Mouse (Mus musculus) liver, adult (tissue): ENCODE results near the gene E130309D02Rik.

Source experiments
- GATA4 ChIP-seq: IDR thresholded peaks from 2 replicates; pipeline ENCODE4 v1.6.1; 2014; ENCODE audit warnings: mild to moderate bottlenecking, low read length; ENCODE audit not compliant: insufficient replicate concordance

Gene E130309D02Rik

DNA sequence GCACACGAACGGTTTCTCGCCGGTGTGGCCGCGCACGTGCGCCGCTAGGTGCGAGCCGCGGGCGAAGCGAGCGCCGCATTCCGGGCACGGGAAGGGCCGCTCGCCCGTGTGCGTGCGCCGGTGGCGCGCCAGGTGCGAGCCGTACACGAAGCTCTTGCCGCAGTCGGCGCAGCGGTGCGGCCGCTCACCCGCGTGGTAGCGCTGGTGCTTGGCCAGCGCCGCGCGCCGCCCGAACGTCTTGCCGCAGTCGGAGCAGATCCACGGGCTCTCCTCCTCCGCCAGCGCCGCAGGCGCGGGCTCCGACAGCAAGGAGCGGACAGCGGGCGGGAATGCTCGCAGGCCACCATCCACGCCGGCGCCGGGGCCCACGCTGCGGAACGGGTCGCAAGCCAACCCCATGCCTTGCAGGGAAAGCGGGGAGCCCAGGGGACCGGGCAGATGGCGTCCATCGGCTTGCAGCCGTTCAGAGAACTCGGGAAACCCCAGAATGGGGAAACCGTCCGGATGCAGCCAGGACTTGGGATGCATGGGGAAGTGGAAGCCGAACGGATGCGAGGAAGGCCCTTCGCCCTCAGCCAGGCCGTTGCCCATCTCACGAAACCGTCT is 61.2 kb downstream of the E130309D02Rik start:
- no peak for TF ChIP-seq GATA4

DNA sequence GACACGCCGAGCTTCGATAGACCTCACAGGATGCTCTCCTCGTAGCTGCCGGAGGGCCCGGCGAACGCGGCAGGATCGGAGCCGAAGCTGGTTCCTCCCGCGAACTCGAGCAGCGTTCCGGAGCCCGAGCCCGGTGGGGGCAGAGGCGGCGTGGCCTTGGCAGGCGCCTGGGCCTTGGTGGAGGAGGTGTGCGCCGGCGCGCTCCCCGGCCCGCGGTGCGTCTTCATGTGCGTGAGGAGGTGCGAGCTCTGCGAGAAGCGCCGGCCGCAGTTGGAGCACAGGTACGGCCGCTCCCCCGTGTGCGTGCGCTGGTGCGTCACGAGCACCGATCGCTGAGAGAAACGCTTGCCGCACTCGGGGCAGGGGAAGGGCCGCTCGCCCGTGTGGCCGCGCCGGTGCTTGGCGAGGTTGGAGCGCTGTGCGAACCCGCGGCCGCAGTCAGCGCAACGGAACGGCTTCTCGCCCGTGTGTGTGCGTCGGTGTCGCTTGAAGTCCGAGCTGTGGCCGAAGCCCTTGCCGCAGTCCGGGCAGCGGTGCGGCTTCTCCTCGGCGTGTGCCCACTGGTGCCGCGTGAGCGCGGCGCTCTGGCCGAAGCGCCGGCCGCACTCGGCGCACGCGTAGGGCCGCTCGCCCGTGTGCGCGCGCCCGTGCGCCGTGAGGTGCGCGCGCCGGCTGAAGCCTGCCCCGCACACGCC is 61.8 kb downstream of the E130309D02Rik start:
- TF ChIP-seq GATA4, result no peak

DNA sequence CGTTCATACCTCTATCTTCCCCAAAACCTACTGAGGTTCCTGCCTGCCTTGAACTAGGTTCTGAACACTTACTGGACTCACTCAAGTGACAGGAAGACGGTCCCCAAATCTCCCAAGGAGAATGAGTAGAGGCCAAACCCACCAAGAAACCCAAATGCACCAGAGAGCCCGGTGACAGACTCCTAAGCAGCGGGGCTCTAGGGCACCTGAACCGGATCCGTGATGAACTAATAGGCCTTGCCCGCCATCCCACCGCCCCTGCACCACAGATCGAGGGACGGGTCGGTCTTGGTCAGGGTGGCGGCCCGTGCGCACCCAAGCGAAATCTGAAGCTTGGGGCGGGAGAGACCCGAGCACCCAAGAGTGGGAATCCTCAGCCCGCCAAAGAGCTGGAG is 62.4 kb downstream of the E130309D02Rik start:
- no peak for TF ChIP-seq GATA4

DNA sequence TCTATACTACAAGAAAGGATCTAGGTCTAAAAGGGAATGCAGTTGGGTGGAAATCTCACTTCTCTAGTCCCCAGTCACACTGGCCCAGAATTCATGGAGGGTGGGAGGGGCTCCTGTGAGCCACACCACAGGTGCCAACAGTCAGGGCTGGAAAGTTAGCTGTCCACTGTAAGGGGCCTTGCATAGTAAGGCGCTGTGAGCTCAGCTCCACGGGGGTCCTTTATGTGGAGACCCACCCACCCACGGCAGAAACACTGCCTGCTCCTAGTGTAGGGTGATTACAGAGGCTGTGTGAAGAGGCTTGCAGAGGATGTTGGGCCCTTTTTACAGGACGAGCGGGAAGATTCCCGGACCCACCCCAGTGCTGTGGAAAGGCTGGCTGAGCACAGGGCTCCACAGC is 63.1 kb downstream of the E130309D02Rik start:
- no peak for TF ChIP-seq GATA4
